Mouse (Mus musculus): ENCODE results near the gene Cd83. TPM values are rescaled to one million over a fixed set of nuclear protein-coding genes. Genes with fewer than 3 reads are reported as not detected.

Gene Cd83
- polyA plus RNA-seq, 1 experiment from 2014 or later = 3.4 TPM

DNA sequence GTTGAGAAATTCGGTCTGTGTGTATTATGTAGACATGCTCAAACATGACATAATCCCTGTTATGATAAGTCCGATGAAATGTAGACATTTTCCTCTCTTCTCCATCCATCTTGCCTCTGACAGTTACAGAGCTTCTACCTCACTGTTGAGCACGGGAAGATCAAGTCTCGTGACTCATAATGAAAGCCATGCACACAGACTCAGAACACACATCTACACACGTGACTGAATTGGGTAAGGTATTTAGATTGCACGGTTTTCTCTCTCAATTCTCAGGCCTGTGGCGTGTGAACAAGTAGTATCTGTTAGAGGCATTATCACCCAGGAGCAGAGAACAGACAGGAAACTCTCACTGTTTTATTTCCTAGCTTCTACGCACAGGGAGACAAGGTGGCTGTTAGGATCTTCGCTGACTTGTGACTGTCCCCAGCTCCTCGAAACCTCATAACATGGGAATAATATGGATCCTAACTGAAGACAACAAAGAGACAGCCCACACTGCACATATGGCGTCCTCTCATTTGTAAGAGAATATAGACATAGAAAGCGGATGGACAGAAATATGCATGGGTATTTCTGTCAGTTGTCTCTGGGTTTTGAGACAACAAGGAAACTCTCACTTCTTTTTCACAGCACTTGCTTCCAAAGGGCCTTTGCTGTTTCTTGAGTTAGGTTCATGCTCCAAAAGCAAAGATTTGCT, 23.3 kb upstream of the Cd83 start:
- Histone ChIP-seq H3K9me3 (no peaks in the 10 kb centered on the region), H3K4me1 (no peaks in the 10 kb centered on the region), H3K27ac (replicated peaks) (no peak overlapping the region), H3K36me3 (replicated peaks) (no peaks in the 10 kb centered on the region), H3K27me3 (replicated peaks; ENCODE audit: low read depth, poor library complexity, severe bottlenecking) (no peaks in the 10 kb centered on the region), H3K4me3 (no peak overlapping the region)
- 92% methylated on average over 12 of the region's 12 CpGs for WGBS
- no peak for DNase-seq (ENCODE audit: low spot score)

GRCm38 (mm10) chr13:43762901-43763300, 21.7 kb upstream of the Cd83 start:
- no peaks in the 10 kb centered on the region for H3K27me3 ChIP-seq (replicated peaks; ENCODE audit: low read depth, poor library complexity, severe bottlenecking)
- no peak for DNase-seq (ENCODE audit: low spot score)
- no peaks in the 10 kb centered on the region for H3K4me1 ChIP-seq
- H3K27ac ChIP-seq (replicated peaks) = no peak overlapping the region
- H3K36me3 ChIP-seq (replicated peaks) = no peaks in the 10 kb centered on the region
- H3K4me3 ChIP-seq = no peak overlapping the region
- no peaks in the 10 kb centered on the region for H3K9me3 ChIP-seq
- 94% methylated on average over 9 of the region's 9 CpGs for WGBS

DNA sequence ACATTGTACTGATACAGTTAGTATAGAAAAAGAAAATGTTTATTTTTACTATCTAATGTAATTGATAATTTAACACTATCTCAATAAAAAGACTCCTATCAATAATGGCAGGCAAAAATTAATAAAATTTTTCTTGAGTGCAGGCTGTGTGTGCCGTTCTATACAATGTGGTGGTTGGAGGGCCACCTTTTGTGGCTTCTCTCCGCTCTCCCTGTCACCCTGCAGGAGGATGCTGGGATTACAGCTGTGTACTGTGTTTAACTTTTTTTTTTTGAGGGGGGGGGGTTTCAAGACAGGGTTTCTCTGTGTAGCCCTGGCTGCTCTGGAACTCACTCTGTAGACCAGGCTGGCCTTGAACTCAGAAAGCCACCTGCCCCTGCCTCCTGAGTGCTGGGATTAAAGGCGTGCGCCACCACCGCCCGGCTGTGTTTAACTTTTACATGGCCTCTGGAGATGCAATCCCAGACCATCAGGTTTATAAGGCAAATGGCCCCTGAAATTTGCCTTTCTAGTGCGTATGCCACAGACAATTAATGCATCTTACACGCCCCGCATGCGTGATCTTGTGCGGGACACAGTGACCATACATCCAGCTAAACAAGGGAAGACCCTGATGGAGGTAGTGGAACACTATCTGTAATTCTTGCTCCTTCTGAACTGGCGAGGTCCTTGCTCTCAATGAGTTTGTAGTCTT, 21.1 kb upstream of the Cd83 start:
- H3K27me3 ChIP-seq (replicated peaks; ENCODE audit: low read depth, poor library complexity, severe bottlenecking) = no peaks in the 10 kb centered on the region
- no peaks in the 10 kb centered on the region for H3K9me3 ChIP-seq
- DNase-seq (ENCODE audit: low spot score) = no peak
- H3K4me1 ChIP-seq = no peaks in the 10 kb centered on the region; the same call in 1 of the 2 replicates
- no peak overlapping the region for H3K4me3 ChIP-seq
- no peaks in the 10 kb centered on the region for H3K36me3 ChIP-seq (replicated peaks)
- no peak overlapping the region for H3K27ac ChIP-seq (replicated peaks)
- 91% methylated on average over 12 of the region's 12 CpGs for WGBS

- no peaks in the 10 kb centered on the region; the same call in 1 of the 2 replicates for H3K4me1 ChIP-seq
- 83% methylated on average over 8 of the region's 8 CpGs for WGBS
- no peak for DNase-seq (ENCODE audit: low spot score)
- no peaks in the 10 kb centered on the region for H3K9me3 ChIP-seq
- H3K27ac ChIP-seq (replicated peaks) = no peak overlapping the region
- no peaks in the 10 kb centered on the region for H3K36me3 ChIP-seq (replicated peaks)
- H3K27me3 ChIP-seq (replicated peaks; ENCODE audit: low read depth, poor library complexity, severe bottlenecking) = no peaks in the 10 kb centered on the region
- no peak overlapping the region for H3K4me3 ChIP-seq
Measured at GRCm38 (mm10) chr13:43763995-43764579, 20.5 kb upstream of the Cd83 start.

- H3K9me3 ChIP-seq = no peaks in the 10 kb centered on the region
- no peaks in the 10 kb centered on the region for H3K36me3 ChIP-seq (replicated peaks)
- no peaks in the 10 kb centered on the region; the same call in 1 of the 2 replicates for H3K4me1 ChIP-seq
- H3K27ac ChIP-seq (replicated peaks) = no peak overlapping the region
- H3K27me3 ChIP-seq (replicated peaks; ENCODE audit: low read depth, poor library complexity, severe bottlenecking) = no peaks in the 10 kb centered on the region
- WGBS = 84% methylated on average over 11 of the region's 11 CpGs
- H3K4me3 ChIP-seq = no peak overlapping the region
- no peak for DNase-seq (ENCODE audit: low spot score)
Measured at GRCm38 (mm10) chr13:43765293-43765814, 19.2 kb upstream of the Cd83 start.

DNA sequence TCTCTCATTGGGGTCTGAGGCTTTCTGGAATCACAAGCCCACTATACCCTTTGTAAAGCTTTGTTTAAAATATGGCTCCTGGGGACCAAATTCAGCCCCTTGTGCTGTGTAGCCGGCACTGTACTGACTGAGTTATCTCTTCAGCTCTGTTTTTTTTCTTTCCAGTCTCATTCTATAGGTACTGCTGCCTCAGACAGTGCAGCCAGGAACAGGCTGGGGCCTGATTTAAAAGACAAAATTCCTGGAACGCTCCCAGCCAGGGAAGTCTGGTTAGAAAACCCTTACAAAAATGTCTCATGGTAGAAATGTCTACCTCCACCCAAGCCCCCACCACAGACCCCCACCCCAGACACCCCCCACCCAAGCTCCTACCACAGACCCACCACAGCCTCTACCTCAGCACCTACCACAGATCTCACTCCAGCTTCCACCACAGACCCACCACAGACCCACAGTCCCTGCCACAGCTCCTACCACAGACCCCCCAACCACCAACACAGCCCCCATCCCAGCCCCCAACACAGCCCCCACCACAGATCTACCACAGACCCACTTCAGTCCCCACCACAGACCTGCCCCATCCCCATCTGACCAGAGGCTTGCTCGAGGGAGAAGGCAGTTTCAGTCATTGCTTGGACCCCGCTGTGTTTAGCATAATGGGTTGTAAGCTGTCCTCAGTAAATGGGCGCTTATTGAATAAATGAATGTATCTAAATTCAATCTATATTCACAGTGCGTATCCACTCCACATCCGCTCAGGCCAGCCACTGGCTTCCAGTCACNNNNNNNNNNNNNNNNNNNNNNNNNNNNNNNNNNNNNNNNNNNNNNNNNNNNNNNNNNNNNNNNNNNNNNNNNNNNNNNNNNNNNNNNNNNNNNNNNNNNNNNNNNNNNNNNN, 17.5 kb upstream of the Cd83 start:
- WGBS = 85% methylated on average over 7 of the region's 7 CpGs
- no peak overlapping the region for H3K4me3 ChIP-seq
- H3K27ac ChIP-seq (replicated peaks) = no peak overlapping the region
- DNase-seq (ENCODE audit: low spot score) = no peak
- H3K4me1 ChIP-seq = peaks cover 2% of the 10 kb centered on the region
- H3K36me3 ChIP-seq (replicated peaks) = no peaks in the 10 kb centered on the region
- no peaks in the 10 kb centered on the region for H3K27me3 ChIP-seq (replicated peaks; ENCODE audit: low read depth, poor library complexity, severe bottlenecking)
- H3K9me3 ChIP-seq = no peaks in the 10 kb centered on the region

GRCm38 (mm10) chr13:43773020-43773419, 11.6 kb upstream of the Cd83 start:
- no peak for DNase-seq (ENCODE audit: low spot score)
- Histone ChIP-seq H3K9me3 (no peaks in the 10 kb centered on the region), H3K27ac (replicated peaks) (no peak overlapping the region), H3K4me1 (peaks cover 11% of the 10 kb centered on the region), H3K36me3 (replicated peaks) (no peaks in the 10 kb centered on the region), H3K27me3 (replicated peaks; ENCODE audit: low read depth, poor library complexity, severe bottlenecking) (peaks cover 46% of the 10 kb centered on the region), H3K4me3 (no peak overlapping the region)
- 90% methylated on average over 6 of the region's 6 CpGs for WGBS

DNA sequence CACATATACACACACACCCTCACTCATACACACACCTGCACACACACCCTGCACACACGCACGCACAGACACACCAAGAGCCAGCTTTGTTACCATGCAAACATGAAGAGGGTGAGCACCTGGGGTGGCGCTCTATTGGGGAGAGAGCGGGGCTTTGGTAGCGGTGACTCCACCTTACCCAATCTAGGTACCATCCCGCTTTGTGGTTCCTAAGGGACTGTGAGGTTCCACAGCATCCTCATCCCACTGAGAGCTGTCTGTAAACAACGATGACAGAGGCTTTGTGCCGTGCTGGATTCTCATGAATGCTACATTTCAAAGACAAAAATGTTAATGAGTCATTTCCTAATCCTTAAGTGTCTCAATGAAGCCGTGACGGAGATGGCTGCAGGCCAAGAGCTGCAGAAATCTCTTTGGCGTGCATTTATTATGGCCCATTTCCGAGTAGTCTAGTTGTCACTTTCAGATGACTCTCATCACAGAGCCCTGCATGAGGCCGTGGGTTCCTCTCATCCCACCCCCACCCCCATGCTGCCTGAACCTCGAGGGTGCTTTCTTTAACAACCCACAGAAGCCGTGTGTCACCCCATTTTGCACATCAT, 10.5 kb upstream of the Cd83 start:
- DNase-seq (ENCODE audit: low spot score) = no peak
- Histone ChIP-seq H3K27ac (replicated peaks) (no peak overlapping the region), H3K4me3 (no peak overlapping the region), H3K9me3 (no peaks in the 10 kb centered on the region), H3K36me3 (replicated peaks) (no peaks in the 10 kb centered on the region), H3K4me1 (peaks cover 15% of the 10 kb centered on the region), H3K27me3 (replicated peaks; ENCODE audit: low read depth, poor library complexity, severe bottlenecking) (peaks cover 56% of the 10 kb centered on the region)
- WGBS = 66% methylated on average over 15 of the region's 15 CpGs

DNA sequence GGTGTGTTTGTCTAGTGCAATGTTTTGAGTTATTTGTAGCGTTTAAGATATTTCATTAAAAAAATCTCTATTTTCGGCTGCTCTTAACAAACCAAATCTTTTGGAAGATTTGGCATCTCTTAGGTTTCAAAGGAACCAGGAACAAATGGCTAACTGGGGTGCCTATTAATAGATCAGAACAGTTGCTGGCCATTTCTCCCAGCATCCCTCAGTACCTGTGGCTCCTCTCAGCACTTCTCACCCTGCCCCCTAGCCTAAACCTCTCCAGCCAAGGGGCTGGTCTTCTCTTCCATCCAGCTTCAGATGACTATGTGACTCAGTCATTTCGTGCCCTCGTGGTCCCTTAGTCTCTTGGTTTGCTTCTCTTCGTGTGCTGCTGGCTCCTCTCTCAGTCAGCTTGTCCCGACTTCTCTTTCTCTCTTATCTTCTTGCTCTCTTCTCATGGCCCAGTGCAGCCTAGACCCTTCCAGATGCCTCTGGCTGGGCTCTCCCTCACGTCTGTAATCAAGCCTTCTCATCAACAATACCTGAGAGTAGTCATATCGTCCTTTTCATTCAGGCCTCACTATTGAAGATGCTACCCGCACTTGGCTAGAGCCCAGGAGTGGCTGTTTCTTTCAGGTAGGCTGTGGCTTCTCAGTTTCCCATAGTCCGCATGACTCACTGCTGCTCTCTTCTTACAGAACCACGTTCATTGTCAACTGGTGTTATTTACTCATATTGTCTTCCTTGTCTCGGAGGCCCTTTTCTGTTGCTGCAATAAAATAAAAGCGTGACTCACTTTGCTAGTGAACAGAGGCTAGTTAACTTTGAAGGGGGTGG, 9.8 kb upstream of the Cd83 start:
- no peak overlapping the region for H3K4me3 ChIP-seq
- no peaks in the 10 kb centered on the region for H3K36me3 ChIP-seq (replicated peaks)
- peaks cover 63% of the 10 kb centered on the region for H3K27me3 ChIP-seq (replicated peaks; ENCODE audit: low read depth, poor library complexity, severe bottlenecking)
- H3K27ac ChIP-seq (replicated peaks) = no peak overlapping the region
- H3K4me1 ChIP-seq = peaks cover 15% of the 10 kb centered on the region
- no peaks in the 10 kb centered on the region for H3K9me3 ChIP-seq
- no peak for DNase-seq (ENCODE audit: low spot score)
- 85% methylated on average over 13 of the region's 13 CpGs for WGBS

- no peaks in the 10 kb centered on the region for H3K9me3 ChIP-seq
- no peak overlapping the region for H3K27ac ChIP-seq (replicated peaks)
- H3K27me3 ChIP-seq (replicated peaks; ENCODE audit: low read depth, poor library complexity, severe bottlenecking) = peaks cover 68% of the 10 kb centered on the region
- WGBS = 85% methylated on average over 2 of the region's 2 CpGs
- peaks cover 15% of the 10 kb centered on the region for H3K4me1 ChIP-seq
- no peaks in the 10 kb centered on the region for H3K36me3 ChIP-seq (replicated peaks)
- no peak for DNase-seq (ENCODE audit: low spot score)
- no peak overlapping the region for H3K4me3 ChIP-seq
Measured at GRCm38 (mm10) chr13:43775427-43775733, 9.2 kb upstream of the Cd83 start.

- no peaks in the 10 kb centered on the region for H3K9me3 ChIP-seq
- no peaks in the 10 kb centered on the region for H3K36me3 ChIP-seq (replicated peaks)
- WGBS = 58% methylated on average over 9 of the region's 9 CpGs
- H3K4me1 ChIP-seq = peaks cover 13% of the 10 kb centered on the region
- H3K4me3 ChIP-seq = no peak overlapping the region
- H3K27me3 ChIP-seq (replicated peaks; ENCODE audit: low read depth, poor library complexity, severe bottlenecking) = peaks cover 84% of the 10 kb centered on the region
- no peak for DNase-seq (ENCODE audit: low spot score)
- H3K27ac ChIP-seq (replicated peaks) = no peak overlapping the region
Measured at GRCm38 (mm10) chr13:43777321-43778002, 7.1 kb upstream of the Cd83 start.
